Mouse (Mus musculus): ENCODE results near the gene 4930548H24Rik. TPM values are rescaled to one million over a fixed set of nuclear protein-coding genes. Genes with fewer than 3 reads are reported as not detected.
"Not testable (repeated sequence)": the region's sequence is repeated elsewhere in the genome, so short reads cannot be mapped to it uniquely, and the experiment has no call there.

4930548H24Rik gene
- total RNA-seq (2021), result 0.23 TPM in 1 of 2 replicates, not detected in the other
- long read RNA-seq, experiment 1, result 0 reads
- long read RNA-seq, experiment 2, result 0 reads

- DNase-seq, result no peak
Observed at GRCm38 (mm10) chr5:31485440-31485839, at the start of gene 4930548H24Rik. 4930548H24Rik (plus strand) TSS chr5:31485740.

- DNase-seq, result peak; percentile 6
Observed at GRCm38 (mm10) chr5:31451336-31451735, 34.2 kb upstream of the 4930548H24Rik start.

- DNase-seq, result peak; percentile 97
Observed at GRCm38 (mm10) chr5:31451878-31452561, 33.5 kb upstream of the 4930548H24Rik start, which contains the start of gene Zfp512. Zfp512 (plus strand) TSS chr5:31452431.

GRCm38 (mm10) chr5:31452562-31452878 is 33.0 kb upstream of the 4930548H24Rik start:
- DNase-seq, result no peak

GRCm38 (mm10) chr5:31452886-31453410 is 32.6 kb upstream of the 4930548H24Rik start:
- peak; percentile 14 for DNase-seq

- DNase-seq, result no peak
Observed at GRCm38 (mm10) chr5:31467798-31468197, 17.7 kb upstream of the 4930548H24Rik start.

- no peak for DNase-seq
Observed at GRCm38 (mm10) chr5:31469711-31470110, 15.8 kb upstream of the 4930548H24Rik start.

GRCm38 (mm10) chr5:31470334-31470733 is 15.2 kb upstream of the 4930548H24Rik start:
- peak; percentile 78 for DNase-seq

- no peak for DNase-seq
Observed at GRCm38 (mm10) chr5:31480536-31480935, 5.0 kb upstream of the 4930548H24Rik start.

- DNase-seq, result no peak
Observed at GRCm38 (mm10) chr5:31487889-31488288, 2.3 kb downstream of the 4930548H24Rik start.

- DNase-seq, result no peak
Observed at GRCm38 (mm10) chr5:31489116-31489769, 3.7 kb downstream of the 4930548H24Rik start.

- DNase-seq, result no peak
Observed at GRCm38 (mm10) chr5:31492031-31492430, 6.5 kb downstream of the 4930548H24Rik start.

GRCm38 (mm10) chr5:31494513-31495297 is 9.2 kb downstream of the 4930548H24Rik start, which contains the start of gene Gpn1:
Gpn1 (plus strand) TSS chr5:31494741.
- DNase-seq, result peak; percentile 95

GRCm38 (mm10) chr5:31504843-31505242 is 19.3 kb downstream of the 4930548H24Rik start:
- no peak for DNase-seq

GRCm38 (mm10) chr5:31512481-31512880 is 26.9 kb downstream of the 4930548H24Rik start:
- DNase-seq, result no peak

- DNase-seq, result no peak
Observed at GRCm38 (mm10) chr5:31520556-31520955, 35.0 kb downstream of the 4930548H24Rik start.

GRCm38 (mm10) chr5:31526354-31527116 is 41.0 kb downstream of the 4930548H24Rik start, which contains the start of gene Slc4a1ap:
Slc4a1ap (plus strand) TSS chr5:31526995.
- DNase-seq, result peak; percentile 85

- no peak for DNase-seq
Observed at GRCm38 (mm10) chr5:31527117-31527680, 41.7 kb downstream of the 4930548H24Rik start.

- not testable (repeated sequence) for DNase-seq
Observed at GRCm38 (mm10) chr5:31527707-31528106, 42.2 kb downstream of the 4930548H24Rik start, which contains the start of gene Supt7l. Supt7l (minus strand) TSS chr5:31527807.

- no peak for DNase-seq
Observed at GRCm38 (mm10) chr5:31528560-31528959, 43.0 kb downstream of the 4930548H24Rik start.

GRCm38 (mm10) chr5:31535228-31535627 is 49.7 kb downstream of the 4930548H24Rik start:
- no peak for DNase-seq
